Mouse (Mus musculus): ENCODE data around the gene Tmem150c. TPM values are rescaled to one million over a fixed set of nuclear protein-coding genes. Genes with fewer than 3 reads are reported as not detected.

Tmem150c gene
- polyA plus RNA-seq, 1 experiment, result not detected

DNA sequence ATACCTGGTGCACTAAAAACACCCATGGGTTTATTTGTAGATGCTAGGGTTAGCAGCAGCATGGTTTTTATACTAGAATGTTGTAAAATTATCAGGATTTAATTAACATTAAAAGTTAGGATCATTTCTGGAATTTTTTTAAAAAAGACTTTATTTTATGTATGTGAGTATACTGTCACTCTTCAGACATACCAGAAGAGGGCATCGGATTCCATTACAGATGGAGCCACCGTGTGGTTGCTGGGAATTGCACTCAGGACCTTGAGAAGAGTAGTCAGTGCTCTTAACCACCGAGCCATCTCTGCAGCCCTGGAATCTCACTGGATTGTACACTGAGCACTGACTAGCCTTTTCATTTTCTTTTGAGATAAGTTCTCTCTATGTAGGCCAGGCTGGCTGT is 109.7 kb downstream of the Tmem150c start:
- Histone ChIP-seq H3ac (ENCODE audit: control insufficient read depth, insufficient read length) (no peak overlapping the region), H3K27me3 (ENCODE audit: control insufficient read depth, insufficient read depth, insufficient read length) (no peaks in the 10 kb centered on the region), H3K4me3 (no peak overlapping the region), H3K79me2 (ENCODE audit: control insufficient read depth, insufficient read depth) (peaks cover 27% of the 10 kb centered on the region), H3K4me2 (ENCODE audit: low read depth) (no peak overlapping the region), H3K36me3 (ENCODE audit: control insufficient read depth, insufficient read depth) (no peaks in the 10 kb centered on the region)
- no peak for TF ChIP-seq MAX (IDR thresholded peaks at IDR 0.05; ENCODE audit: low read depth)
- no peak for TF ChIP-seq POLR2AphosphoS2 (IDR thresholded peaks at IDR 0.05; ENCODE audit: insufficient read length, low read depth)
- TF ChIP-seq TCF3 (IDR thresholded peaks at IDR 0.05; ENCODE audit: insufficient read length, low read depth), result no peak
- TF ChIP-seq USF1 (IDR thresholded peaks at IDR 0.05; ENCODE audit: low read depth), result no peak
- TF ChIP-seq SRF (IDR thresholded peaks at IDR 0.05; ENCODE audit: control insufficient read depth, insufficient read length, low read depth), result no peak
- TF ChIP-seq POLR2A (IDR thresholded peaks at IDR 0.05; ENCODE audit: insufficient read length, low read depth), result no peak
- no peak for TF ChIP-seq MYOG (IDR thresholded peaks at IDR 0.05; ENCODE audit: control insufficient read depth in 1 of 3, insufficient read depth in 1 of 3, insufficient read length in 2 of 3, low read depth in 2 of 3)
- TF ChIP-seq TCF12 (IDR thresholded peaks at IDR 0.05; ENCODE audit: insufficient read depth, poor library complexity, severe bottlenecking), result no peak
- no peak for TF ChIP-seq REST (IDR thresholded peaks at IDR 0.05; ENCODE audit: insufficient read depth, insufficient read length)
- no peak for TF ChIP-seq MYOD1 (IDR thresholded peaks at IDR 0.05; ENCODE audit: control insufficient read depth in 1 of 3, insufficient read length in 2 of 3, low read depth in 2 of 3)
- TF ChIP-seq E2F4 (IDR thresholded peaks at IDR 0.05; ENCODE audit: insufficient read depth), result no peak
- no peak for TF ChIP-seq CEBPB (IDR thresholded peaks at IDR 0.05; ENCODE audit: insufficient read depth, poor library complexity, severe bottlenecking)

DNA sequence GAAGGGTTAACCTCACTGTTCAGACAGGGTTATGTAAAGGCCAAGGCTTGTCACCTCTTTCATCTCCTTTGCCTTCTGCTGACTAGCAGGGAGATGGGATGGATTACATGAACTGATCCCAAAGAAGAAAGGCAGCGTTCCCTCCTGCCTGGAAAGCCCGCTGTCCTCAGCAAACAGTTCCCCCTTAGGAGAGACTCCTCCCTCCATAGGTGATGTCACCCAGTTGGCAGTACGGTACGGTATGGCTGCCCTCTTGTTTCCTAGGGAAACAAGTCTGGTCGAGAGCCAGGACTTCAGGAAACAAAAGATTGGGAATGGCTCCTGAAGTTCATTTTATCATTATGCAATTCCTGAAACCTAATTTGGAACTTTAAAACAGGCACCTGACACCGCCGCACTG is 111.7 kb downstream of the Tmem150c start:
- TF ChIP-seq MYOD1 (IDR thresholded peaks at IDR 0.05; ENCODE audit: control insufficient read depth in 1 of 3, insufficient read length in 2 of 3, low read depth in 2 of 3), result no peak
- no peak for TF ChIP-seq MAX (IDR thresholded peaks at IDR 0.05; ENCODE audit: low read depth)
- TF ChIP-seq TCF3 (IDR thresholded peaks at IDR 0.05; ENCODE audit: insufficient read length, low read depth), result no peak
- TF ChIP-seq POLR2A (IDR thresholded peaks at IDR 0.05; ENCODE audit: insufficient read length, low read depth), result no peak
- no peak for TF ChIP-seq CEBPB (IDR thresholded peaks at IDR 0.05; ENCODE audit: insufficient read depth, poor library complexity, severe bottlenecking)
- no peak for TF ChIP-seq POLR2AphosphoS2 (IDR thresholded peaks at IDR 0.05; ENCODE audit: insufficient read length, low read depth)
- no peak for TF ChIP-seq USF1 (IDR thresholded peaks at IDR 0.05; ENCODE audit: low read depth)
- TF ChIP-seq SRF (IDR thresholded peaks at IDR 0.05; ENCODE audit: control insufficient read depth, insufficient read length, low read depth), result no peak
- no peak for TF ChIP-seq REST (IDR thresholded peaks at IDR 0.05; ENCODE audit: insufficient read depth, insufficient read length)
- TF ChIP-seq E2F4 (IDR thresholded peaks at IDR 0.05; ENCODE audit: insufficient read depth), result no peak
- TF ChIP-seq TCF12 (IDR thresholded peaks at IDR 0.05; ENCODE audit: insufficient read depth, poor library complexity, severe bottlenecking), result no peak
- no peak for TF ChIP-seq MYOG (IDR thresholded peaks at IDR 0.05; ENCODE audit: control insufficient read depth in 1 of 3, insufficient read depth in 1 of 3, insufficient read length in 2 of 3, low read depth in 2 of 3)
- H3K36me3 ChIP-seq (ENCODE audit: control insufficient read depth, insufficient read depth), result no peaks in the 10 kb centered on the region
- H3K4me3 ChIP-seq, result no peak overlapping the region
- H3K4me2 ChIP-seq (ENCODE audit: low read depth), result no peak overlapping the region
- H3ac ChIP-seq (ENCODE audit: control insufficient read depth, insufficient read length), result no peak overlapping the region
- peaks cover 36% of the 10 kb centered on the region for H3K79me2 ChIP-seq (ENCODE audit: control insufficient read depth, insufficient read depth)
- H3K27me3 ChIP-seq (ENCODE audit: control insufficient read depth, insufficient read depth, insufficient read length), result no peaks in the 10 kb centered on the region

DNA sequence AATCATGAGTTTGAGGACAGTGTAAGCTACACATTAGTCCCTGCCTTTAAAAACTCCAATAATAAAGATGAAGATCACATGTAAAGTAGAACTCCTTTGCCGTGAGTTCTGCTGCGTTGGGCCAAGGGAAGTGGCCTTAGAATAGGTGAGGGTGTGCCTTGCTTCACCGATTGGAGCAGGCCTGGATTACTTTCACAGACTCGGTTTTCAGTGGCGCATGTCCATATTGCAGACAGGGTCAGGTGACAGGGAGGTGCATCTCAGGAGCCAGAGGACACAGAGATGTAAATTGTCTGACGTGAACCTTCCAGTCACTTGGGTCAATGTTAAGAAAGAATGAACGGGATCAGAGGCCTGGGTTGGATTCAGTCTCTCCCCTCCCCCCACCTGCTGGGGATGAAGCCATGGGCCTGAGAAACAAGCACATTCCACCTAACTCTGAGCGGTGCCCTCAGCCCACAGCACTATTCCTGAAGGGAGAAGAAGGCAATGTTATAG is 112.4 kb downstream of the Tmem150c start:
- Histone ChIP-seq H3ac (ENCODE audit: control insufficient read depth, insufficient read length) (no peak overlapping the region), H3K27me3 (ENCODE audit: control insufficient read depth, insufficient read depth, insufficient read length) (no peaks in the 10 kb centered on the region), H3K4me2 (ENCODE audit: low read depth) (no peak overlapping the region)

DNA sequence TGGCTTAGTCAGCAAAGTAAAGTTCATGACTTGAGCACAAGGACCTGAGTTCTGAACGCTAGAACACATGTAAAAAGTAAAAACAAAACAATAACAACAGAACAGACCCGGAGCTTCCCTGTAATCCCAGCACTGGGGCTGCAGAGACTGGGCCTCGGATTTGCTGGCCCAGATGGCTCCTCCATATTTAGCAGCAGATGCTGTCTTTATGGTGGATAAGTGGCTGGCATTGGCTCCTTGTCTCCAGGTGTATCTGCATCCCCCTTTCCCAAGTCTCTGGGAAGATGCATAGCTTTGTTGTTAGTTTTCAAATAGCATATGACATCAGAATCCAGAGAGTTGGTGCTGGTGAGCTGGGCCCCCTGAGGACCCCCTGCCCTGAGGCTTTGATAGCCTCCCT is 113.5 kb downstream of the Tmem150c start:
- H3ac ChIP-seq (ENCODE audit: control insufficient read depth, insufficient read length), result no peak overlapping the region
- H3K36me3 ChIP-seq (ENCODE audit: control insufficient read depth, insufficient read depth), result no peaks in the 10 kb centered on the region

More for the DNA sequence above, 112.4 kb downstream of the Tmem150c start:
- Histone ChIP-seq H3K4me3 (no peak overlapping the region), H3K79me2 (ENCODE audit: control insufficient read depth, insufficient read depth) (peaks cover 41% of the 10 kb centered on the region), H3K36me3 (ENCODE audit: control insufficient read depth, insufficient read depth) (no peaks in the 10 kb centered on the region)
- TF ChIP-seq MAX (IDR thresholded peaks at IDR 0.05; ENCODE audit: low read depth), result no peak
- TF ChIP-seq MYOD1 (IDR thresholded peaks at IDR 0.05; ENCODE audit: control insufficient read depth in 1 of 3, insufficient read length in 2 of 3, low read depth in 2 of 3), result no peak
- no peak for TF ChIP-seq CEBPB (IDR thresholded peaks at IDR 0.05; ENCODE audit: insufficient read depth, poor library complexity, severe bottlenecking)
- no peak for TF ChIP-seq POLR2AphosphoS2 (IDR thresholded peaks at IDR 0.05; ENCODE audit: insufficient read length, low read depth)
- TF ChIP-seq E2F4 (IDR thresholded peaks at IDR 0.05; ENCODE audit: insufficient read depth), result no peak
- no peak for TF ChIP-seq MYOG (IDR thresholded peaks at IDR 0.05; ENCODE audit: control insufficient read depth in 1 of 3, insufficient read depth in 1 of 3, insufficient read length in 2 of 3, low read depth in 2 of 3)
- TF ChIP-seq SRF (IDR thresholded peaks at IDR 0.05; ENCODE audit: control insufficient read depth, insufficient read length, low read depth), result no peak
- TF ChIP-seq TCF3 (IDR thresholded peaks at IDR 0.05; ENCODE audit: insufficient read length, low read depth), result no peak
- no peak for TF ChIP-seq USF1 (IDR thresholded peaks at IDR 0.05; ENCODE audit: low read depth)
- no peak for TF ChIP-seq POLR2A (IDR thresholded peaks at IDR 0.05; ENCODE audit: insufficient read length, low read depth)
- TF ChIP-seq TCF12 (IDR thresholded peaks at IDR 0.05; ENCODE audit: insufficient read depth, poor library complexity, severe bottlenecking), result no peak

More for the DNA sequence above, 113.5 kb downstream of the Tmem150c start:
- Histone ChIP-seq H3K4me2 (ENCODE audit: low read depth) (no peak overlapping the region), H3K4me3 (no peak overlapping the region), H3K27me3 (ENCODE audit: control insufficient read depth, insufficient read depth, insufficient read length) (no peaks in the 10 kb centered on the region), H3K79me2 (ENCODE audit: control insufficient read depth, insufficient read depth) (peaks cover 52% of the 10 kb centered on the region)
- no peak for TF ChIP-seq MYOG (IDR thresholded peaks at IDR 0.05; ENCODE audit: control insufficient read depth in 1 of 3, insufficient read depth in 1 of 3, insufficient read length in 2 of 3, low read depth in 2 of 3)
- no peak for TF ChIP-seq MAX (IDR thresholded peaks at IDR 0.05; ENCODE audit: low read depth)
- TF ChIP-seq TCF3 (IDR thresholded peaks at IDR 0.05; ENCODE audit: insufficient read length, low read depth), result no peak
- no peak for TF ChIP-seq POLR2A (IDR thresholded peaks at IDR 0.05; ENCODE audit: insufficient read length, low read depth)
- no peak for TF ChIP-seq TCF12 (IDR thresholded peaks at IDR 0.05; ENCODE audit: insufficient read depth, poor library complexity, severe bottlenecking)
- TF ChIP-seq USF1 (IDR thresholded peaks at IDR 0.05; ENCODE audit: low read depth), result no peak
- no peak for TF ChIP-seq CEBPB (IDR thresholded peaks at IDR 0.05; ENCODE audit: insufficient read depth, poor library complexity, severe bottlenecking)
- no peak for TF ChIP-seq MYOD1 (IDR thresholded peaks at IDR 0.05; ENCODE audit: control insufficient read depth in 1 of 3, insufficient read length in 2 of 3, low read depth in 2 of 3)
- no peak for TF ChIP-seq SRF (IDR thresholded peaks at IDR 0.05; ENCODE audit: control insufficient read depth, insufficient read length, low read depth)
- TF ChIP-seq E2F4 (IDR thresholded peaks at IDR 0.05; ENCODE audit: insufficient read depth), result no peak
- no peak for TF ChIP-seq REST (IDR thresholded peaks at IDR 0.05; ENCODE audit: insufficient read depth, insufficient read length)
- TF ChIP-seq POLR2AphosphoS2 (IDR thresholded peaks at IDR 0.05; ENCODE audit: insufficient read length, low read depth), result no peak

All from myocyte (in vitro differentiated cells).